Mouse (Mus musculus) adrenal gland, postnatal 36 days (tissue): ENCODE data around the gene Tmc2. TPM values are rescaled to one million over a fixed set of nuclear protein-coding genes. Genes with fewer than 3 reads are reported as not detected.

Experiments used
- DNase-seq, 2 experiments: peaks; one replicate each; pipeline ENCODE4 v3.0.0; 2021; ENCODE audit warnings: mixed read lengths in 1 of 2
- total RNA-seq, 2 experiments: library from RNA; stranded (reverse); gene quantifications; 2 replicates each; pipeline ENCODE4 v1.2.3; 2021

Gene Tmc2
- total RNA-seq, 2 experiments from 2014 or later, result not detected

GRCm38 (mm10) chr2:130296134-130296745 is 101.2 kb downstream of the Tmc2 start:
- no peak for DNase-seq

DNA sequence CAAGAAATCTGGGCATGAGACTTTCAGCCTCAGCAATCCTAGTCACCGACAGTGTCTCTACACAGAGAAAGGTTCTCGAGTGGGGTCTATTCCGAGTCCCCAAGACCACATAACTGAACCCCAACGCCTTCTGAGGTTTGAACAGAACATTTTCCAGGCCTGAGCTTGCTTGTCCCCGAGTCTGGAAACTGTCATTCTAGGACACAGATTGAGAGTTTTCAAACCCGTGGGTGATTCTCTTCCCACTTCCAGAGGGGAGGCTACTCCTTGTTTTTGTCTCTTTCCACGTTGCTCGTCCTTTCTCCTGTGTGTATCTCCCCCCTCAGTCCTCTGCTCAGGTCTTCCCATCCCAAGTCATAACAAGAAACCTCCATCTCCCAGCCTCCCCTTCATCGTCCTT is 102.6 kb downstream of the Tmc2 start:
- no peak for DNase-seq

GRCm38 (mm10) chr2:130303014-130303413 is 108.0 kb downstream of the Tmc2 start:
- DNase-seq, result no peak

Other genes starting within 250 kb of the Tmc2 start
- gene Tgm3, start 182.8 kb upstream of the Tmc2 start, total RNA-seq, result under 1 TPM; 0.13 to 0.63 TPM
- not detected for gene Tgm6, start 82.8 kb upstream of the Tmc2 start, total RNA-seq
- 100 to 1,000 TPM; 184 to 187 TPM for gene Snrpb, start 15.8 kb upstream of the Tmc2 start, total RNA-seq
- 100 to 1,000 TPM in 1 of 2 experiments, 10 to 100 TPM in 1; 94.9 to 131 TPM for gene Nop56, start 79.2 kb downstream of the Tmc2 start, total RNA-seq
- 100 to 1,000 TPM; 421 to 428 TPM for gene Idh3b, start 89.4 kb downstream of the Tmc2 start, total RNA-seq
- gene Ebf4, start 100.0 kb downstream of the Tmc2 start, total RNA-seq, result 1 to 10 TPM; 3.4 to 3.7 TPM
- 10 to 100 TPM in 1 of 2 experiments, 1 to 10 TPM in 1; 7.1 to 11.3 TPM for gene Cpxm1, start 202.4 kb downstream of the Tmc2 start, total RNA-seq
- gene Gm28372, start 210.0 kb downstream of the Tmc2 start, total RNA-seq, result not detected
- gene 1700020A23Rik, start 210.1 kb downstream of the Tmc2 start, total RNA-seq, result not detected
- not detected for gene Tmem239, start 211.3 kb downstream of the Tmc2 start, total RNA-seq
- 10 to 100 TPM; 62.9 to 63.9 TPM for gene Vps16, start 229.1 kb downstream of the Tmc2 start, total RNA-seq
- 10 to 100 TPM; 12.9 to 14.6 TPM for gene Pced1a, start 229.5 kb downstream of the Tmc2 start, total RNA-seq